Mouse (Mus musculus) testis, adult 2 months (tissue): ENCODE measurements around the gene 1810010H24Rik. TPM values are rescaled to one million over a fixed set of nuclear protein-coding genes. Genes with fewer than 3 reads are reported as not detected.
"Not testable (repeated sequence)": the region's sequence is repeated elsewhere in the genome, so short reads cannot be mapped to it uniquely, and the experiment has no call there.

Source experiments
- H3K27ac ChIP-seq: fragments of 200-500 bp; 2 replicates; pipeline ENCODE4 v1.5.1; 2012; ENCODE audit warnings: low read depth, low read length; ENCODE audit not compliant: control insufficient read depth, insufficient read depth
- H3K27me3 ChIP-seq: fragments of 200-500 bp; 2 replicates; pipeline ENCODE4 v1.6.1; 2012; ENCODE audit warnings: mild to moderate bottlenecking, low read length, moderate library complexity; ENCODE audit not compliant: control insufficient read depth, insufficient read depth
- H3K36me3 ChIP-seq: fragments of 200-500 bp; 2 replicates; pipeline ENCODE4 v1.6.1; 2012; ENCODE audit warnings: mild to moderate bottlenecking, low read length; ENCODE audit not compliant: control insufficient read depth, insufficient read depth
- H3K4me1 ChIP-seq: fragments of 200-500 bp; 2 replicates; pipeline ENCODE4 v1.6.1; 2012; ENCODE audit warnings: low read length; ENCODE audit not compliant: control insufficient read depth, insufficient read depth
- H3K4me3 ChIP-seq: fragments of 200-500 bp; 2 replicates; pipeline ENCODE4 v1.5.1; 2012; ENCODE audit warnings: low read depth, mild to moderate bottlenecking, low read length, moderate library complexity, mixed read lengths; ENCODE audit not compliant: control insufficient read depth
- CTCF ChIP-seq: fragments of 200-500 bp; IDR thresholded peaks from 2 replicates; pipeline ENCODE4 v1.5.1; 2012; ENCODE audit warnings: low read depth, mild to moderate bottlenecking, inconsistent platforms, low read length, moderate library complexity; ENCODE audit not compliant: control insufficient read depth, insufficient read depth, insufficient replicate concordance
- POLR2A ChIP-seq: fragments of 200-500 bp; IDR thresholded peaks from 2 replicates; pipeline ENCODE4 v1.6.1; 2012; ENCODE audit warnings: low read depth, mild to moderate bottlenecking, inconsistent platforms, low read length, moderate library complexity; ENCODE audit not compliant: control insufficient read depth
- polyA plus RNA-seq: library from polyadenylated mRNA; depleted of rRNA; stranded (reverse); fragments of >200 nt; gene quantifications from 2 replicates; pipeline ENCODE4 v1.2.3, GENCODE M21; 2012

The 1810010H24Rik gene
- polyA plus RNA-seq, 1 experiment, result 0.62 TPM

GRCm38 (mm10) chr11:107014597-107015309, 10.7 kb upstream of the 1810010H24Rik start:
- no peak overlapping the region for H3K27ac ChIP-seq
- peaks cover 16% of the 10 kb centered on the region for H3K4me1 ChIP-seq
- H3K36me3 ChIP-seq, result no peaks in the 10 kb centered on the region
- H3K27me3 ChIP-seq, result no peaks in the 10 kb centered on the region
- no peak for TF ChIP-seq POLR2A
- no peak for TF ChIP-seq CTCF
- H3K4me3 ChIP-seq, result peak overlapping the region; percentile 35

GRCm38 (mm10) chr11:107015535-107016187, 9.8 kb upstream of the 1810010H24Rik start:
- H3K27ac ChIP-seq, H3K27me3 ChIP-seq, H3K36me3 ChIP-seq, H3K4me3 ChIP-seq: not testable (repeated sequence)
- H3K4me1 ChIP-seq, result peaks cover 16% of the 10 kb centered on the region

DNA sequence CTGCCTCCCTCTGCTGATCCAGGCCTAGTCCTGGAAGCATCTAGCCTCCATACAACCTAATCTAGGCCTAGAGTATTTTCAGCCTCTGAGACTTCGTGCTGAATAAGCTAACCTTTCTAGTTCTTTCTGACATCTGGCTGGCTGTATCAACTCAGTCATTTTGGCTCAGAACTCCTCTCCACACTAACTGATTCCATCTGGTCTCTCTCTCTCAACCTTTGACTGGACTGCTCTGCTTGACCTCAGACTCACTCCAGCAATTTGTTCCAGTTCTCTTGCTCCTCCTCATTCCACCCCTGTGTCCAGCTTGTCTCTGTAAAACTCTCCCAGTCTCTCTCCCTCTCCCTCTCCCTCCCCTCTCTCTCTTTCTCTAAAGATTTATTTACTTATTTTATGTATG, 8.6 kb upstream of the 1810010H24Rik start:
- TF ChIP-seq POLR2A, result no peak
- TF ChIP-seq CTCF, result no peak
- H3K4me1 ChIP-seq, result peaks cover 10% of the 10 kb centered on the region
- H3K4me3 ChIP-seq, result no peak overlapping the region
- H3K27me3 ChIP-seq, result no peaks in the 10 kb centered on the region
- no peak overlapping the region for H3K27ac ChIP-seq
- no peaks in the 10 kb centered on the region for H3K36me3 ChIP-seq

DNA sequence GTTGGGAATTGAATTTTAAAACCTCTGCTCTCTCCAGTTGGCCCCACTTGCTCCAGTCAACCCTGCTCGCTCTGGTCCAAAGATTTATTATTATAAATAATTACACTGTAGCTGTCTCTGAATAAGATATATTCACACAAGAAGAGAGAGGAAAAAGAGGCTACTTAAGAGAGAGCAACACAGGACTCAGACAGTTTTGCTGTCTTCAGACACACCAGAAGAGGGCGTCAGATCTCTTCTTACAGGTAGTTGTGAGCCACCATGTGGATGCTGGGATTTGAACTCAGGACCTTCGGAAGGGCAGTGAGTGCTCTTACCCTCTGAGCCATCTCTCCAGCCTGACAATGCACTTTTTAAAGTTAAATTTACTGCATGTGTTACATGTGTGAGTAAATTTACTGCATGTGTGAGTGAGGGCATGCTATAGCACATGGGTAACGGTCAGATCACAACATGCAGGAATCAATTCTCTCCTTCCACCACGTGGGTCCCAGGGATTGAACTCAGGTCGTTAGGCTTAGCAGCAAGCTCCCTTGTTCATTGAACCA, 8.1 kb upstream of the 1810010H24Rik start:
- Histone ChIP-seq H3K27me3 (no peaks in the 10 kb centered on the region), H3K4me3 (no peak overlapping the region), H3K4me1 (peaks cover 7% of the 10 kb centered on the region), H3K27ac (no peak overlapping the region), H3K36me3 (no peaks in the 10 kb centered on the region)
- TF ChIP-seq CTCF (no peak), POLR2A (no peak)

DNA sequence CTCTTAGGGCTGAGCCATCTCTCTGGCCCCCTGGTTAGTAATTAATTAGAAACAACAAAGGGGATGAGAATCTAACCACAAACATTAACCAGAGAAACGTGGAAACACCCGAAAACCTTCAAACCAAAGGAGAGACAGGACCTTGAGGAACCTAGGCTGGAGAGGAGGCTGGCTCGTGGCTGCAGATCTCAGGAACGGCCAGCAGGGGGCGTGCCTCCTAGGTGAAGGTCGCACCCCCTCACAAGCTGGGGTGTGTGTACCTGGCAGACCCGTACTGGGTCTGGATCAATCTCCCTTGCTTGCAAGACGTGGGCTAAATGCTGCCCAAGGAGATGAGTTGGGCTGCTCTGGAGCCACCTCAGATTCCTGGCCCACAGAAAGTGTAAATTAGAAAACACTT, 6.9 kb upstream of the 1810010H24Rik start:
- H3K4me3 ChIP-seq, result no peak overlapping the region; the same call in 1 of the 2 replicates
- H3K27me3 ChIP-seq, result no peaks in the 10 kb centered on the region
- no peaks in the 10 kb centered on the region for H3K36me3 ChIP-seq
- TF ChIP-seq CTCF, result peak; percentile 98
- no peak for TF ChIP-seq POLR2A
- H3K4me1 ChIP-seq, result peaks cover 7% of the 10 kb centered on the region
- no peak overlapping the region for H3K27ac ChIP-seq

DNA sequence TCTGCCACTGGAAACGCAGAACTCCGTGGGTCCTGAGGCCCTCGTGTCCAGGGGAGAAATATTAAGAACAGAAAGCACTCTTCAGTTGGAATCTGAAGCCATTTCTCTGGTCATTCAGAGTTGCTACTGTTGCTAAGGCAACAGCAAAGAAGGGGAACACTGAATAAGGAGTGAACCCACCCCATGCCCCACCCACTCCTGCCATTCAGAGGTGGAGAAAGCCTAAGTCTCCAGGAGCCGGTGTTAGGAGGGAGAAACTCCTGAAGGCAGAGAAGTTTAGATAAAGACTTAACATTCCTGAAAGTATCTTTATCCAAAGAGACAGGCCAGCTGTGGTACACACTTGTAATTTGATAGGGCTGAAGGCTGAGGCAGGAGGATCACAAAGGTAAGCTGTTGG, 6.2 kb upstream of the 1810010H24Rik start:
- peaks cover 7% of the 10 kb centered on the region for H3K4me1 ChIP-seq
- H3K27ac ChIP-seq, result no peak overlapping the region
- no peak overlapping the region for H3K4me3 ChIP-seq
- H3K36me3 ChIP-seq, result no peaks in the 10 kb centered on the region
- TF ChIP-seq CTCF (no peak), POLR2A (no peak)
- no peaks in the 10 kb centered on the region for H3K27me3 ChIP-seq

DNA sequence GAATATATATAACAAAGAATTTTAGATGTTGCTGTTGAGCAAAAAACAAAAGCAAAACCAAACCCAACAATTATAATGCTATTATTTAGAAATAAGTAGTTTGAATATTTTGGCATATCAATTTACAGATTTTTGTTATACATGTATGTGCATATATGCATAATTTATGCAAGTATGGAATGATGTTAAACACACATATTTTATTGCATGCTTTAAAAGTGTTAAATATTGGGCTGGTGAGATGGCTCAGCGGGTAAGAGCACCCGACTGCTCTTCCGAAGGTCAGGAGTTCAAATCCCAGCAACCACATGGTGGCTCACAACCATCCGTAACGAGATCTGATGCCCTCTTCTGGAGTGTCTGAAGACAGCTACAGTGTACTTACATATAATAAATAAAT, 5.8 kb upstream of the 1810010H24Rik start:
- not testable (repeated sequence) for H3K4me3 ChIP-seq, H3K36me3 ChIP-seq, H3K4me1 ChIP-seq, H3K27me3 ChIP-seq, H3K27ac ChIP-seq
